Mouse (Mus musculus) layer of hippocampus, adult 2 months (tissue): ENCODE data around the gene Slc37a1. TPM values are rescaled to one million over a fixed set of nuclear protein-coding genes. Genes with fewer than 3 reads are reported as not detected.

Source experiments
- DNase-seq, 2 experiments: peaks; one replicate each; pipeline ENCODE4 v3.0.0; 2022; ENCODE audit warnings: low spot score in 2 of 2
- H3K27ac ChIP-seq: fragments of 200-600 bp; 2 replicates; pipeline ENCODE4 v1.8.1; 2022
- H3K4me3 ChIP-seq: fragments of 200-600 bp; 2 replicates; pipeline ENCODE4 v1.8.1; 2022; ENCODE audit warnings: mild to moderate bottlenecking
- CTCF ChIP-seq: fragments of 200-600 bp; conservative IDR thresholded peaks from 2 replicates; pipeline ENCODE4 v1.8.1; 2022; ENCODE audit warnings: antibody characterized with exemption, mild to moderate bottlenecking, moderate library complexity
- total RNA-seq, 2 experiments: library from RNA; stranded (reverse); gene quantifications; 2 replicates each; pipeline ENCODE4 v1.2.3; 2021

The Slc37a1 gene
- total RNA-seq, 2 experiments from 2014 or later = 8.4 to 11.5 TPM

- no peak overlapping the region for H3K4me3 ChIP-seq
- no peak overlapping the region for H3K27ac ChIP-seq
- DNase-seq = no peak
- TF ChIP-seq CTCF = no peak
These were observed 14.0 kb upstream of the Slc37a1 start for GRCm38 (mm10) chr17:31272416-31273165.

- no peak for TF ChIP-seq CTCF
- H3K4me3 ChIP-seq = no peak overlapping the region
- H3K27ac ChIP-seq = no peak overlapping the region
- DNase-seq = no peak
These were observed 13.0 kb upstream of the Slc37a1 start for GRCm38 (mm10) chr17:31273631-31274030.

- Histone ChIP-seq H3K4me3 (no peak overlapping the region), H3K27ac (no peak overlapping the region)
- no peak for TF ChIP-seq CTCF
- no peak for DNase-seq
These were observed 11.4 kb upstream of the Slc37a1 start for GRCm38 (mm10) chr17:31275181-31275580.

GRCm38 (mm10) chr17:31276207-31276921, 10.2 kb upstream of the Slc37a1 start:
- Histone ChIP-seq H3K27ac (peak overlapping the region; percentile 91), H3K4me3 (peak overlapping the region; percentile 67)
- DNase-seq = no peak
- TF ChIP-seq CTCF = no peak

GRCm38 (mm10) chr17:31276922-31277918, 9.4 kb upstream of the Slc37a1 start, which contains the start of gene Rsph1:
Gene Rsph1, minus strand, starts transcription at chr17:31277383.
- peak within 1 kb of the TSS; percentile 91 for H3K27ac ChIP-seq
- TF ChIP-seq CTCF = no peak
- H3K4me3 ChIP-seq = peak within 1 kb of the TSS; percentile 67
- DNase-seq = peak; percentile 100

- no peak for TF ChIP-seq CTCF
- DNase-seq = no peak
- H3K27ac ChIP-seq = peak overlapping the region; percentile 91
- no peak overlapping the region for H3K4me3 ChIP-seq
These were observed 8.7 kb upstream of the Slc37a1 start for GRCm38 (mm10) chr17:31277931-31278330.

- no peak for TF ChIP-seq CTCF
- no peak overlapping the region for H3K4me3 ChIP-seq
- H3K27ac ChIP-seq = no peak overlapping the region
- no peak for DNase-seq
These were observed 7.1 kb upstream of the Slc37a1 start for GRCm38 (mm10) chr17:31279541-31279940.

- TF ChIP-seq CTCF = no peak
- DNase-seq = no peak
- Histone ChIP-seq H3K4me3 (no peak overlapping the region), H3K27ac (no peak overlapping the region)
These were observed 6.3 kb upstream of the Slc37a1 start for GRCm38 (mm10) chr17:31280269-31280668.

- DNase-seq = no peak
- no peak overlapping the region for H3K27ac ChIP-seq
- TF ChIP-seq CTCF = peak; percentile 75
- no peak overlapping the region for H3K4me3 ChIP-seq
These were observed 4.5 kb upstream of the Slc37a1 start for GRCm38 (mm10) chr17:31281830-31282686.

GRCm38 (mm10) chr17:31282687-31283053, 3.9 kb upstream of the Slc37a1 start:
- no peak for TF ChIP-seq CTCF
- DNase-seq = no peak
- Histone ChIP-seq H3K4me3 (no peak overlapping the region), H3K27ac (no peak overlapping the region)

- no peak for DNase-seq
- Histone ChIP-seq H3K4me3 (no peak overlapping the region), H3K27ac (no peak overlapping the region)
- no peak; the same call in 1 of the 2 replicates for TF ChIP-seq CTCF
These were observed 725 bp upstream of the Slc37a1 start for GRCm38 (mm10) chr17:31285867-31286266.

GRCm38 (mm10) chr17:31287216-31287615, 624 bp downstream of the Slc37a1 start:
- DNase-seq = no peak
- no peak for TF ChIP-seq CTCF
- H3K4me3 ChIP-seq = no peak overlapping the region
- H3K27ac ChIP-seq = no peak overlapping the region
